Mouse (Mus musculus) olfactory bulb, adult 2 months (tissue): ENCODE results near the gene 4833423E24Rik.

Experiments used
- CTCF ChIP-seq: fragments of 200-500 bp; IDR thresholded peaks from 2 replicates; pipeline ENCODE4 v1.5.1; 2012; ENCODE audit warnings: low read depth, mild to moderate bottlenecking, low read length, moderate library complexity; ENCODE audit not compliant: insufficient read depth
- POLR2A ChIP-seq: fragments of 200-500 bp; IDR thresholded peaks from 2 replicates; pipeline ENCODE4 v1.6.1; 2012; ENCODE audit warnings: mild to moderate bottlenecking, low read depth, low read length, moderate library complexity; ENCODE audit not compliant: insufficient read depth

GRCm38 (mm10) chr2:85560226-85560625 is 41.4 kb upstream of the 4833423E24Rik start:
- TF ChIP-seq CTCF (no peak), POLR2A (no peak)
